Mouse (Mus musculus): ENCODE measurements around the gene Zdhhc13. TPM values are rescaled to one million over a fixed set of nuclear protein-coding genes. Genes with fewer than 3 reads are reported as not detected.

Zdhhc13 gene
- polyA plus RNA-seq, 1 experiment = 23.0 TPM

GRCm38 (mm10) chr7:48876526-48876925, 87.7 kb downstream of the Zdhhc13 start:
- H3K4me3 ChIP-seq (replicated peaks; ENCODE audit: insufficient read depth, low read depth, low read length) = no peak overlapping the region
- no peaks in the 10 kb centered on the region for H3K4me1 ChIP-seq (ENCODE audit: control insufficient read depth, insufficient read depth, low read length)
- 67% methylated on average over 4 of the region's 4 CpGs for WGBS
- no peaks in the 10 kb centered on the region; the same call in 1 of the 2 replicates for H3K27me3 ChIP-seq (ENCODE audit: control insufficient read depth, insufficient read depth, low read length)
- DNase-seq = peak in 1 of 2 experiments; percentile 59
- H3K27ac ChIP-seq (ENCODE audit: insufficient read depth, low read length) = no peak overlapping the region
- TF ChIP-seq CTCF (IDR thresholded peaks at IDR 0.05; ENCODE audit: borderline replicate concordance, insufficient read depth, low read depth, low read length) (peak; percentile 57), POLR2A (IDR thresholded peaks at IDR 0.05; ENCODE audit: borderline replicate concordance, insufficient read depth, low read length) (no peak)

Other genes with a start within 250 kb of the Zdhhc13 start
- gene Mrgprb2, start 230.9 kb upstream of the Zdhhc13 start, polyA plus RNA-seq (2012; rRNA removed) = not detected in 2 replicates
- not detected in 2 replicates for gene Mrgprb3, start 145.2 kb upstream of the Zdhhc13 start, polyA plus RNA-seq (2012; rRNA removed)
- not detected in 2 replicates for gene Csrp3, start 59.0 kb downstream of the Zdhhc13 start, polyA plus RNA-seq (2012; rRNA removed)
- gene E2f8, start 92.6 kb downstream of the Zdhhc13 start, polyA plus RNA-seq (2012; rRNA removed) = 0.10 and 0.14 TPM in 2 replicates
- gene Nav2, start 119.7 kb downstream of the Zdhhc13 start, polyA plus RNA-seq (2012; rRNA removed) = 32.5 and 35.8 TPM in 2 replicates